Mouse (Mus musculus): ENCODE measurements around the gene Serping1. TPM values are rescaled to one million over a fixed set of nuclear protein-coding genes. Genes with fewer than 3 reads are reported as not detected.

Serping1 gene
- polyA plus RNA-seq, 1 experiment, result 232 TPM

DNA sequence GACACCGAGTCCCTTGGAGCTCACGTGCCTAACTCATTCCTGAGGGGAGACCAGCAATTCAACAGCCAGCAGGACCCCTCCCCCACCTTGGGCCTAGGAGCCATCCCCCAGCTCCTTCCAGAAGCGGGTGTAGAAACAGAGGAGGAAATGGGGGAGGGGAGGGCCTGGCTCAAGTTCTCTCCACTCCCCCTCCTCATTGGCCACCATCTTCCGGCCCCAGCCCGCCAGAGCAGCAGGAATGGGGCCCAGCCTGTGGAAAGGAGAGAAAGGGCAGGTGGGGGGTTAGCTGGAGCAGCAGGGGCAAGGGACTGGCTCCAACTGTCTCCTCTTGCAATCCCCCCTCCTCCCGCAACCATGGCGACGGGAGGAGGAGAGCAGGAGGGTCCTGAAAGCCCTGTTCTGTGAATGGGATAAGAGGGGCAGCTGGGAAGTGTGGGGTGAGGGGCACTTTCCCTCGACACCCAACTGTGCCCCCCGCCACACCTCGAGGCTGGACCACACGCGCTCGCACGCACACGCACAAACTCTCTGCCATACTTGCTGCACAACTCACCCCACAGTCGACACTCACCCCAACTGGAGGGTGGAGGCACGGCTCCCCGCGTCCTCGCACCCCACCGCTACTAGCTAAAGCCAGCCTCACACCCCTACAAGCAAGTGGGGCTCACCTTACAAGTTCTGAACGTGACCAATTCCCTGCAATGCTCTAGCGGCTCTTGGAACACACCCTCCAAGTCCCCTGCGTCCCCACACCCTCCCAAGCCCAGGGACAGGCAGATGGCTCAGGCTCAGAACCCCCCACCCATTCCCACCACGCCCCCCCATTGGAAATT is 32.6 kb downstream of the Serping1 start:
- Histone ChIP-seq H3K27me3 (replicated peaks; ENCODE audit: control insufficient read depth, insufficient read depth, low read length) (no peaks in the 10 kb centered on the region), H3K4me1 (ENCODE audit: control insufficient read depth, insufficient read depth, low read length) (peaks cover 3% of the 10 kb centered on the region; the same call in 1 of the 2 replicates), H3K27ac (ENCODE audit: insufficient read depth, low read depth, low read length) (no peak overlapping the region), H3K4me3 (ENCODE audit: insufficient read depth, low read depth, low read length) (peak overlapping the region; percentile 71), H3K36me3 (ENCODE audit: control insufficient read depth, insufficient read depth, low read length) (no peaks in the 10 kb centered on the region)
- no peak for DNase-seq
- TF ChIP-seq POLR2A (IDR thresholded peaks at IDR 0.05; ENCODE audit: low read depth, low read length), result no peak
- TF ChIP-seq CTCF (conservative IDR thresholded peaks at IDR 0.05; ENCODE audit: insufficient read depth, insufficient read length, low read depth, low read length), result no peak
- 11% methylated on average over 26 of the region's 26 CpGs for WGBS

DNA sequence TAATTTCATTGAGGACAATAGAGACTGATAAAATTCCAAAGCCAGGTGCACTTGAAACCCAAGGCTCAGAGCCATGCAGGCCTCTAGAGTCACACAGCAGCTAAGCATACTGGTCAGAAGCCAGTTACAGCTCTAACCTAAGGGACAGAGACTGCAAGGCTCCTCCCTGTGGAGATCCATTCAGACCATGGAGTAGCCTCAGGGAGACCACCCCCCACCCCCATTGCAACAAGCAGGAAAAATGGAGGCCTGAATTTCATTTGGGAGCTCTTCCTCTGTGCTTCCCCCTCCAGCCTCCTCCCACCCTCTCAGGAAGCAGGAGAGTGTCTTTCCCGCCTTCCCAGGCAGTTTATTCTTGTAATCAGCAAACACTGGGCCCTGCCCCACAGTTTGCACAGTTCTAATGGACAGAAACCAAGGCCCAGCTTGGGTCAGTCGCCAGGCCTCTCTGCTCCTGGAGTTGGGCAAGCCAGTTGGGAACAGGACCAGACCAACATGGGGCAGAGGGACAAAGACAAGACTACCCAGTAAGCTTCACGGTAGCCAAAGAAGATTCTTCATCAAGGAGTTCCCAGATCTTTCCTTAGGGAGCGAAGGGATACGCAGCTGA is 33.3 kb downstream of the Serping1 start:
- no peak for DNase-seq
- 55% methylated on average over 5 of the region's 5 CpGs for WGBS
- TF ChIP-seq POLR2A (IDR thresholded peaks at IDR 0.05; ENCODE audit: low read depth, low read length) (no peak), CTCF (conservative IDR thresholded peaks at IDR 0.05; ENCODE audit: insufficient read depth, insufficient read length, low read depth, low read length) (no peak)
- H3K4me1 ChIP-seq (ENCODE audit: control insufficient read depth, insufficient read depth, low read length), result peaks cover 3% of the 10 kb centered on the region; the same call in 1 of the 2 replicates
- H3K36me3 ChIP-seq (ENCODE audit: control insufficient read depth, insufficient read depth, low read length), result no peaks in the 10 kb centered on the region
- no peak overlapping the region for H3K27ac ChIP-seq (ENCODE audit: insufficient read depth, low read depth, low read length)
- H3K4me3 ChIP-seq (ENCODE audit: insufficient read depth, low read depth, low read length), result peak overlapping the region; percentile 71; the same call in 1 of the 2 replicates
- no peaks in the 10 kb centered on the region for H3K27me3 ChIP-seq (replicated peaks; ENCODE audit: control insufficient read depth, insufficient read depth, low read length)

- 58% methylated on average over 15 of the region's 15 CpGs for WGBS
- 0 out of 2 replicates have a peak, but pooled peaks have one; percentile 18 for TF ChIP-seq CTCF (conservative IDR thresholded peaks at IDR 0.05; ENCODE audit: insufficient read depth, insufficient read length, low read depth, low read length)
- TF ChIP-seq POLR2A (IDR thresholded peaks at IDR 0.05; ENCODE audit: low read depth, low read length), result no peak
Measured at GRCm38 (mm10) chr2:84740608-84741333, 34.5 kb downstream of the Serping1 start.

DNA sequence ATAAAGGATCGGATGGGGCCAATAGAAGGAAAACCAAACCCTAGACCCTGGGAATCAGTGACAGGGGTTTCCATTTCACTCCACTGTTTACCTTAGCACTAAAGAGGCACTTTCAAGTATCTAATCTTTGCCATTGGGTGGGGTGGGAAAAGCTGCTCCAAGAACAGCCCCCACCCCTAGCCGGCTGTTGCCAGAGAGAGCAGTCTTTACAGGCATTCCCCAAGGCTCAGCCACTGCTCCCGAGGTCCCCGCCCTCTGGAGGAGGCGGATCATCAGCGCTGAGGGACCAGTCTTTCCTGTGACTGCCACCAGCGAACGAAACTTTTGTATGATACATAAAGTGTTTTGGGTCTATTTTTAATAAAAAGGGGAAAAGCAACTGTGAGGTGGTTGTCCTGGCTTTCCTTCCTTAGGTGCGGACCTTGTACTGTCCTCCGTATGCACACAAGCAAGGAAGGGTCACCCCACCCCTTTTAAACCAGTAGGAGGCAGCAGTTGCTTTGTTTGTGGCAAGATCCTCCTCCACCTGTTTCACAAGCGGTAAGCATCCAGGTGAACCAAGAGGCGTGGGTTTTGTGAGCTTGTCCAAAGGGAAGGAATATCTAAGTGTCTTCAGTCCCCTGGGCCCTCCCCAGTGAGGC is 36.9 kb downstream of the Serping1 start:
- Histone ChIP-seq H3K27ac (ENCODE audit: insufficient read depth, low read depth, low read length) (no peak overlapping the region), H3K4me3 (ENCODE audit: insufficient read depth, low read depth, low read length) (no peak overlapping the region), H3K27me3 (replicated peaks; ENCODE audit: control insufficient read depth, insufficient read depth, low read length) (no peaks in the 10 kb centered on the region), H3K4me1 (ENCODE audit: control insufficient read depth, insufficient read depth, low read length) (no peaks in the 10 kb centered on the region; the same call in 1 of the 2 replicates), H3K36me3 (ENCODE audit: control insufficient read depth, insufficient read depth, low read length) (no peaks in the 10 kb centered on the region)
- 2% methylated on average over 12 of the region's 12 CpGs for WGBS
- TF ChIP-seq CTCF (conservative IDR thresholded peaks at IDR 0.05; ENCODE audit: insufficient read depth, insufficient read length, low read depth, low read length) (peak; percentile 85), POLR2A (IDR thresholded peaks at IDR 0.05; ENCODE audit: low read depth, low read length) (no peak)
- DNase-seq, result peak; percentile 78

More at GRCm38 (mm10) chr2:84740608-84741333, 34.5 kb downstream of the Serping1 start:
- Histone ChIP-seq H3K36me3 (ENCODE audit: control insufficient read depth, insufficient read depth, low read length) (no peaks in the 10 kb centered on the region), H3K27ac (ENCODE audit: insufficient read depth, low read depth, low read length) (no peak overlapping the region), H3K27me3 (replicated peaks; ENCODE audit: control insufficient read depth, insufficient read depth, low read length) (no peaks in the 10 kb centered on the region), H3K4me1 (ENCODE audit: control insufficient read depth, insufficient read depth, low read length) (peaks cover 3% of the 10 kb centered on the region; the same call in 1 of the 2 replicates), H3K4me3 (ENCODE audit: insufficient read depth, low read depth, low read length) (no peak overlapping the region)
- DNase-seq, result peak; percentile 52

DNA sequence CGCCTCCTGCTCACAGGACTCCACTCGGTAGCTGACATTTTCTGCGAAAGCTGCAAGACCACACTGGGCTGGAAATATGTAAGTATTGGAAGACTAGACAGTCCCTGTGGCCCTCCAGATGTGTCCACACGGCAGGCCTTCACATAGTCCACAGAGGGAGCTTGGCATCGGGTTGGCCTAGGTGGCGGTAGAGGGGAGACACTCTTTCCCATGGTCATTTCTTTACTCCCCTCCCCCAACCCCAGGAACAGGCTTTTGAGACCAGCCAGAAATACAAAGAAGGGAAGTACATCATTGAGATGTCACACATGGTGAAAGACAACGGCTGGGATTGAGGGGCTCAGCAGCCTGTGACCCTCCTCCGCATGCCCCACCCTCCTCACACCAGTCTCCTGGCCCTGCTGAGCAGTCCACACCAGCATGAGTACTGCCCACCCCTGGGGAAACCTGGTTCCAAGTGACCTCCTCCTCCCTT is 37.8 kb downstream of the Serping1 start:
- no peak overlapping the region for H3K4me3 ChIP-seq (ENCODE audit: insufficient read depth, low read depth, low read length)
- H3K27ac ChIP-seq (ENCODE audit: insufficient read depth, low read depth, low read length), result no peak overlapping the region
- no peaks in the 10 kb centered on the region; the same call in 1 of the 2 replicates for H3K4me1 ChIP-seq (ENCODE audit: control insufficient read depth, insufficient read depth, low read length)
- 0 out of 2 replicates have a peak, but pooled peaks have one; percentile 10 for TF ChIP-seq CTCF (conservative IDR thresholded peaks at IDR 0.05; ENCODE audit: insufficient read depth, insufficient read length, low read depth, low read length)
- no peak for TF ChIP-seq POLR2A (IDR thresholded peaks at IDR 0.05; ENCODE audit: low read depth, low read length)
- DNase-seq, result no peak
- H3K36me3 ChIP-seq (ENCODE audit: control insufficient read depth, insufficient read depth, low read length), result no peaks in the 10 kb centered on the region
- no peaks in the 10 kb centered on the region for H3K27me3 ChIP-seq (replicated peaks; ENCODE audit: control insufficient read depth, insufficient read depth, low read length)
- WGBS, result 16% methylated on average over 8 of the region's 8 CpGs

DNA sequence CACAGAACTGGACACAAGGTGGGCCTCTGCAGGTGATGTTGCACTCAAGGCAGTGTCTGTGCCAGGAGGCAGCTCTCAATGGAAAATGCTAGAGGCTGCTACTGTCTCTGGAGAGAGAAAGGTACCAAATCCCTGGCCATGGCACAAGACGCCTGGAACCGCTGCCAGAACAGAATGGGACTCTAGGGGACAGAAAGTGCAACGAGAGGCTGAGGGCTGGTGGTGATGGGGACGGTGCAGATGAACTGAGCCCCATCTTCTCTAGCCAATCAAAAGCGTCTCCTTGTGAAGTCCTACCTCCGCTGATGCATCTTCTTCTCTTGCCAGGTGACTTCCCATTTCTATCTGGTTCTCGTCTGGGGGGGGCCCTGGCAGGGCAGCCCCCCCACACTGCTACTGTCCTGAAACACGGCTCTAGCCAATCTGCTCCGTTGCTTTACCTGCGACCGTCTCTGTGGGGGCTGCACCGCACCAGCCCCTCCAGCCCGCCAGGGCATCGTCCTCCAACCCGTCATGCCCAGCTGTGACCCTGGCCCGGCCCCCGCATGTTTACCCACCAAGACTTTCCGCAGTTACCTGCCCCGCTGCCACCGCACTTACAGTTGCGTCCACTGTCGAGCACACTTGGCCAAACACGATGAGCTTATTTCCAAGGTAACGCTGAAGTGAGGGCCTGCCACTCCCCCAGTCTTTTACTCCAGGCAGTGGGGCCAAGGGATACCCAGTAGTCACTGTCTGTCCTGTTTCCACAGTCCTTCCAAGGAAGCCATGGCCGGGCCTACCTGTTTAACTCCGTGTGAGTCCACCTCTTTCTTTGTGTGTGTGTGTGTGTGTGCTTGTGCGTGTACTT is 38.7 kb downstream of the Serping1 start:
- Histone ChIP-seq H3K27me3 (replicated peaks; ENCODE audit: control insufficient read depth, insufficient read depth, low read length) (no peaks in the 10 kb centered on the region), H3K36me3 (ENCODE audit: control insufficient read depth, insufficient read depth, low read length) (no peaks in the 10 kb centered on the region), H3K27ac (ENCODE audit: insufficient read depth, low read depth, low read length) (no peak overlapping the region), H3K4me3 (ENCODE audit: insufficient read depth, low read depth, low read length) (no peak overlapping the region), H3K4me1 (ENCODE audit: control insufficient read depth, insufficient read depth, low read length) (no peaks in the 10 kb centered on the region)
- 10% methylated on average over 27 of the region's 27 CpGs for WGBS
- no peak for DNase-seq
- TF ChIP-seq CTCF (conservative IDR thresholded peaks at IDR 0.05; ENCODE audit: insufficient read depth, insufficient read length, low read depth, low read length), result no peak
- no peak for TF ChIP-seq POLR2A (IDR thresholded peaks at IDR 0.05; ENCODE audit: low read depth, low read length)
